Mouse (Mus musculus) bone marrow, adult 2 months (tissue): Measurements from ENCODE around the gene Usp48.

ENCODE experiments used
- CTCF ChIP-seq: fragments of 200-500 bp; IDR thresholded peaks from 2 replicates; pipeline ENCODE4 v1.5.1; 2011; ENCODE audit warnings: low read length, control low read depth; ENCODE audit not compliant: control insufficient read depth, insufficient read depth
- POLR2A ChIP-seq: fragments of 200-500 bp; IDR thresholded peaks from 2 replicates; pipeline ENCODE4 v1.6.1; 2011; ENCODE audit warnings: low read depth, mild to moderate bottlenecking, control low read depth, low read length, borderline replicate concordance; ENCODE audit not compliant: control insufficient read depth

GRCm38 (mm10) chr4:137665791-137666190, 72.2 kb downstream of the Usp48 start:
- no peak for TF ChIP-seq CTCF
- TF ChIP-seq POLR2A = no peak
